Mouse (Mus musculus) neural tube, embryonic 11.5 days (tissue): ENCODE results near the gene Slc44a3. TPM values are rescaled to one million over a fixed set of nuclear protein-coding genes. Genes with fewer than 3 reads are reported as not detected.

Experiments
- ATAC-seq: fragments of 200-750 bp; cut with Nextera tagmentation; 2 replicates; pipeline ENCODE4 v1.8.0; 2017; ENCODE audit warnings: moderate number of reproducible peaks, mild to moderate bottlenecking, moderate TSS enrichment, moderate library complexity; ENCODE audit not compliant: insufficient read depth, low FRiP score, low TSS enrichment
- DNase-seq: peaks from one replicate; pipeline ENCODE4 v3.0.0-alpha.2; 2015; ENCODE audit warnings: low spot score
- H3K27ac ChIP-seq: fragments of 300-500 bp; sonication (generic); 2 replicates; pipeline ENCODE4 v1.5.1; 2014; ENCODE audit warnings: low read depth, mild to moderate bottlenecking, low read length
- H3K27me3 ChIP-seq: fragments of 300-500 bp; sonication (generic); 2 replicates; pipeline ENCODE4 v1.6.1; 2014; ENCODE audit warnings: mild to moderate bottlenecking, low read length, mixed read lengths; ENCODE audit not compliant: control insufficient read depth, insufficient read depth
- H3K36me3 ChIP-seq: fragments of 300-500 bp; sonication (generic); 2 replicates; pipeline ENCODE4 v1.6.1; 2014; ENCODE audit warnings: mild to moderate bottlenecking, low read length, moderate library complexity, mixed read lengths; ENCODE audit not compliant: control insufficient read depth, insufficient read depth
- H3K4me1 ChIP-seq: fragments of 300-500 bp; sonication (generic); 2 replicates; pipeline ENCODE4 v1.6.1; 2014; ENCODE audit warnings: low read length, mixed read lengths; ENCODE audit not compliant: control insufficient read depth, insufficient read depth
- H3K4me2 ChIP-seq: fragments of 300-500 bp; sonication (generic); 2 replicates; pipeline ENCODE4 v1.6.1; 2014; ENCODE audit warnings: low read depth, mild to moderate bottlenecking, moderate library complexity
- H3K4me3 ChIP-seq: fragments of 300-500 bp; sonication (generic); 2 replicates; pipeline ENCODE4 v1.5.1; 2014; ENCODE audit warnings: low read depth, low read length
- H3K9ac ChIP-seq: fragments of 300-500 bp; sonication (generic); 2 replicates; pipeline ENCODE4 v1.6.1; 2014; ENCODE audit warnings: mild to moderate bottlenecking, low read length
- H3K9me3 ChIP-seq: fragments of 300-500 bp; sonication (generic); 2 replicates; pipeline ENCODE4 v1.6.1; 2016; ENCODE audit warnings: low read length; ENCODE audit not compliant: control insufficient read depth
- WGBS: fragments of 180-500 bp; shearing (Covaris S2); extraction: QIAGEN DNeasy Blood & Tissue Kit; methylation state at CpG from one replicate; pipeline ENCODE4 v1.1.7; 2014; 5-methylcytosine and 5-hydroxymethylcytosine counted together
- polyA plus RNA-seq: library from polyadenylated mRNA; unstranded; fragments of >200 nt; fragmentation: Nextera tagmentation; extraction: Ambion mirVana; gene quantifications from 2 replicates; pipeline ENCODE4 v1.2.1, GENCODE M21; 2014

Gene Slc44a3
- polyA plus RNA-seq, 1 experiment from 2014 or later, result 0.31 TPM

DNA sequence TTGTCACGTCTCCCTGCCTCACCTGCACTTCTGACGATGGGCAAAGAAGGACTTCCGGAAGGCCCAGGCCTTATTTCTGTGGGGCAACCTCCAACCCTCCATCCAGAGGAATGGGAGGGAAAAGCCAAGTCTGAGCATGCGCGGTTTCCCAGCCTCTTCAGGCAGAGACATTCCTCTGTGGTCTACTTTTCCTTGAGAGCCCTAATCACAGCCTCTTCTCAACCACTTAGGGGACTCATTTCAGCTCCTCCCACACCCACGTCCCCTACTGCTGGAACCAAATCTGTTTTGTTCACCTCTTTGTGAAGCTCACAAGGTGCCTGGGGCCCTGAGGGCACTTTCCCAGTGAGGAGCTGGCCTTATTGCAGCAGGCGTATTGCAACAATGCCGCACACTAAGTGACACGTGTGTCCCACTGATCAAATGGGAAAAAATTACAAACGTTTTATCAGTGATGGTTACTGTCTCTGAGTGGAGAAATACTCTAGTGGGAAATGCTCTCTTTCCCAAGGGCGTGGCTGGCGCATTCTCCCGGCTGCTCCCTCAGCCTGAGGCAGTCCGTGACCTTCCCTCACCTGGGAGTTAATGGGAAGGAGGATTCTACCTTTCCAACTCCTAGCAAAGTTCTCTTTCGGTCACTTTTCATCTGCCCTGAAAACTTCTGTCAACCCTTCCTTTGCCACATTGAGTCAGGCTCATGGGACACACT lies 27.4 kb upstream of the Slc44a3 start:
- Histone ChIP-seq H3K4me3 (no peak overlapping the region), H3K4me2 (no peak overlapping the region), H3K27ac (no peak overlapping the region), H3K9me3 (no peaks in the 10 kb centered on the region), H3K36me3 (no peaks in the 10 kb centered on the region), H3K4me1 (no peaks in the 10 kb centered on the region), H3K27me3 (no peaks in the 10 kb centered on the region), H3K9ac (no peak overlapping the region)
- DNase-seq (no peak), ATAC-seq (no peak)
- WGBS, result 79% methylated on average over 15 of the region's 15 CpGs

DNA sequence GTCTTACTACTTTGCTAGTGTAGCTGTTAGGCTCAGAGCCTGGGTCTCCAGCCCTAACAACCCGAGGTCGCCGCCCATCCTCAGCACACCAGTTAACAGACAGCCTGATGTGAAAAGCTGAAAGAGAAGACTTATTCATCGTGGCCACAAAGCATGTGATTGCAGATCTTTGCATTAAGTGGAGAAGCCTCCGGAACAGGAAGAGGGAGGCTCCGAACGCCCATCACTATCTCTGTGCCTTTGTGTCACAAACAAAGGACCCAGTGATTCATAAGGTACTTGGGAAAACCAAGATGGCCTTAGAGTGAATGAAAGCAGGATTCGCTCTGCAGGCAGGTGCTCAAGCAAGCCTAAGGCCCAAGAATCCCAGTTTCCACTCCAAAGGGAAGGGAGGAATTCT lies 26.7 kb upstream of the Slc44a3 start:
- H3K4me3 ChIP-seq, result no peak overlapping the region
- no peak overlapping the region for H3K4me2 ChIP-seq
- 58% methylated on average over 8 of the region's 8 CpGs for WGBS
- no peak overlapping the region for H3K9ac ChIP-seq
- ATAC-seq (no peak), DNase-seq (no peak)
- no peaks in the 10 kb centered on the region for H3K4me1 ChIP-seq
- no peaks in the 10 kb centered on the region for H3K36me3 ChIP-seq
- H3K27me3 ChIP-seq, result no peaks in the 10 kb centered on the region
- no peaks in the 10 kb centered on the region for H3K9me3 ChIP-seq
- H3K27ac ChIP-seq, result no peak overlapping the region

DNA sequence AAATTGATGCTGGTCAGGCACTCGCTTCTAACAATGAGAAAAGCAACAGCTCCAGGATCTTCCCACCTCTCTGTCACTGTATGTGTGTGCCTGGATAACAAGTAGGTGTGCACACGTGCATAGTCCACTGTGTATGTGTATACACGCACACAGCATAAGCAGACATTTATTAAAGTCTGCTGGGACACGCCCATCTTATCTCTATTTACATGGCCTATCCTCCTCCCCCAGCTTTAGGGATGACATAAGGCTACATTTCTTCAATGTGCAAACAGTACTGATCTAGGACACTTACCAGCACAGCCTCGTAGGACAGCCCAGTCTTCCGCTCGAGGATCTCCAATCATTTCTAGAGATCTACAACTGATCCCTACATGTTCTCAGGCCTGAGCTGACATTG lies 24.1 kb upstream of the Slc44a3 start:
- ATAC-seq, result no peak
- Histone ChIP-seq H3K9ac (no peak overlapping the region), H3K4me2 (no peak overlapping the region), H3K27me3 (no peaks in the 10 kb centered on the region), H3K4me3 (no peak overlapping the region), H3K9me3 (no peaks in the 10 kb centered on the region), H3K36me3 (no peaks in the 10 kb centered on the region), H3K4me1 (no peaks in the 10 kb centered on the region), H3K27ac (no peak overlapping the region)
- 89% methylated on average over 7 of the region's 7 CpGs for WGBS
- DNase-seq, result no peak

DNA sequence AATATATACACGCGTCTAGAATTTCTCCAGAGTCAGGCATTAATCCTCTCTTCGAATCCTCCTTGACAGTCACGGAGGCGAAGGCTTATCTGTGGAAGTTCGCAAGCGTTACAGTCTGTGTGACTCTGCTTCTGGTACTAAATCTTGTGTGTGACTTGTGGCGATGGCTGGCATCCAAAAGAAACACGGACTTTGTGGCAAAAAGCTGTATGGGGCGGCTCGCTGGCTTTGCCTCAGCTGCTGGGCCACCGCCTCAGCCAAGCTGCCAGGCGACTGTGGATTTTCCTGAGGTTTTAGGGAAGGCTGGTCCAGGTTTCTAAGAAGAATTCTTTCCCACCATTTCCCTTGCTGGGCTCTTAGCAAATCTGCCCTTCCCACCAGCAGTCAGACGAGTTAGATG lies 21.1 kb upstream of the Slc44a3 start:
- no peak overlapping the region for H3K9ac ChIP-seq
- H3K27ac ChIP-seq, result no peak overlapping the region
- no peaks in the 10 kb centered on the region for H3K4me1 ChIP-seq
- H3K36me3 ChIP-seq, result no peaks in the 10 kb centered on the region
- no peaks in the 10 kb centered on the region for H3K27me3 ChIP-seq
- no peaks in the 10 kb centered on the region for H3K9me3 ChIP-seq
- H3K4me3 ChIP-seq, result no peak overlapping the region
- no peak for DNase-seq
- WGBS, result 85% methylated on average over 14 of the region's 14 CpGs
- no peak for ATAC-seq
- H3K4me2 ChIP-seq, result no peak overlapping the region

DNA sequence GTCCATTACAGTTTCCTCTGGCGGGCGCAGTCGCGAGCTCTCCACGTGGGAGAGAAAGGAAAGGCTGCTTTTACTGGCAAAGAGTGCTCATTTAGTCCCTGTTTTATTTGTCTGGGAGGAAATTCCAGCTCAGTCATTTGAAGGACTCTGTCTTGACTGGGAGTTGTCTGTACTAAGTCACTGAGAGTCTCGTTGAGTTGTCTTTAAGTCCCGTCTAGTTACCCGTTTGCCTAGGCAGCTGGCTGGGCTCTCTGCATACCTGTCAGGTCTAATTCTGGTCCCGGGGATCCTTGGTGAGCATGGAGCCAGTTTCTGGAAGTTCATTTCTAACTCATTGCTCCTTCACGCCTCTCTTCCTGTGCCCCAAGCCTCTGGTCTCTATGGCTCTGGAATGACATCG lies 20.5 kb upstream of the Slc44a3 start:
- H3K36me3 ChIP-seq, result no peaks in the 10 kb centered on the region
- WGBS, result 73% methylated on average over 11 of the region's 11 CpGs
- DNase-seq, result no peak

DNA sequence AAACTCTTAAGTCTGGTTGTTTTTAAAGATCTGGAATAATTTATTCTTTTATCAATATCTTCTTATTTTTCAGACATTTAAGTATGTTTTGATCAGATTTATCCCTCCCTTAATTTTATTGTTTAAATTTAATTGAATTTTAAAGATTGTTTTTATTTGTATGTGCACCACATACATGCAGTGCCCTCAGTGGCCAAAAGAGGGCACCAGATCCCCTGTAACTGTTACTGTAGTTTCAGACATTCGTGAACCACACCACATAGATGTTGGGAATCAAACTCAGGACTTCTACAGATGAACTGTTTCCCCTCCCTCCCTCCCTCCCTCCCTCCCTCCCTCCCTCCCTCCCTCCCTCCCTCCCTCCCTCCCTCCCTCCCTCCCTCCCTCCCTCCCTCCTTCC lies 18.2 kb upstream of the Slc44a3 start:
- H3K27me3 ChIP-seq, result no peaks in the 10 kb centered on the region
- H3K9me3 ChIP-seq, result no peaks in the 10 kb centered on the region
- H3K4me1 ChIP-seq, result no peaks in the 10 kb centered on the region
- no peak overlapping the region for H3K4me2 ChIP-seq
- no peak overlapping the region for H3K27ac ChIP-seq
- no peak overlapping the region for H3K4me3 ChIP-seq
- DNase-seq, result peak; percentile 69
- no peaks in the 10 kb centered on the region for H3K36me3 ChIP-seq
- no peak for ATAC-seq
- no peak overlapping the region for H3K9ac ChIP-seq
- 0% methylated on average over 1 of the region's 1 CpGs for WGBS

More for the DNA sequence above, 20.5 kb upstream of the Slc44a3 start:
- Histone ChIP-seq H3K9me3 (no peaks in the 10 kb centered on the region), H3K4me3 (no peak overlapping the region), H3K9ac (no peak overlapping the region), H3K27me3 (no peaks in the 10 kb centered on the region), H3K4me1 (no peaks in the 10 kb centered on the region), H3K4me2 (no peak overlapping the region), H3K27ac (no peak overlapping the region)
- no peak for ATAC-seq

DNA sequence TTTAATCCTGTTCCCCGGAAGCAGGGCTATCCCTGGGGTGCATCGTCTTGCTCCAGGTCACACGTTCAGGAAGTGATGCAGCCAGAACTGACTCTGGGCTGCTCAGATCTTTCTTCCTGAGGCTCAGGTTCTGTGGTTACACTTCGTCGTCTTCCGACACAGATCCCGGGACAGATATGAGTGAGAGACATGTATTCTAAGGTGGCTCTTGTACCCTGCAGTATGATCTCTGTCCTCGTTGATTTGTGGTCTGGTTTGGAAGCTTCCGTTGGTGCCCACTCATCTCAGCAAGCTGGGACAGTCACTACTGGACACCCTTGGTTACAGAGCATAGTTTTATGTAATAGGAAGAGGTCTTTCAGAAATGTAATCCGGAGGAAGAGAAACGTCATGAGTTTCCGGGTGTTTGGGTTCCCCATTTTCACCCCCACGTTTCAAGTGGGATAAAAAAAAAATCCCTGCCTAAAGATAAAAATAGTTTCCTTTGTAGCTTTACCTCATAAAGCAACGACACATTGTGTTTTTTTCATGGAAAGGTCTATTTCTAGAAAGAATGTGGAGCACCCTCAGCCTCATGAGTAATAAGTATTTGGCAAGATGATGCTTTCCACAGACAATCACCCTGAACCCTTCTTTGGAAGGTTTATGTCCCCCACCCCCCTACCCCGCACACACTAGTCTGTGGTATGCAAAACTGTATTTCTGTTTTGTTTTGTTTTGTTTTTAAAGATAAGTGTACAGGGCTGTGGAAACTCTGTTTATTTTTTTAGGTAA lies 15.8 kb upstream of the Slc44a3 start:
- Histone ChIP-seq H3K4me1 (no peaks in the 10 kb centered on the region), H3K27ac (no peak overlapping the region), H3K36me3 (no peaks in the 10 kb centered on the region), H3K9ac (no peak overlapping the region), H3K4me2 (no peak overlapping the region), H3K4me3 (no peak overlapping the region), H3K27me3 (no peaks in the 10 kb centered on the region), H3K9me3 (no peaks in the 10 kb centered on the region)
- DNase-seq (no peak), ATAC-seq (no peak)
- WGBS, result 75% methylated on average over 15 of the region's 15 CpGs

DNA sequence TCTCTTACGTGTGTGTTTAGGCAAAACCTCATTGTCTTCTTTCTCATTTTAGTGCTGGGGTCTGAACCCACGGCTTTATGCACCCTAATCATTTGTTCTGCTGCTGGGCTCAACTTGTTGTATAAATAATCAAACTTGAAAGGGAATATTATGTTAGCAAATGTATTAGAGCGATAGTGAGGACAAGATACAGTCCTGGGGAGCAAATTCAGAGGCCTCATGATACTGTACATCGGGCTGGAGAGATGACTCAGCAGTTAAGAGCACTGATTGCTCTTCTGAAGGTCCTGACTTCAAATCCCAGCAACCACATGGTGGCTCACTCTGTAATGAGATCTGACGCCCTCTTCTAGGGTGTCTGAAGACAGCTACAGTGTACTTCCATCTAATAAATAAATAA lies 8.4 kb upstream of the Slc44a3 start:
- no peak overlapping the region; the same call in 1 of the 2 replicates for H3K27ac ChIP-seq
- DNase-seq (no peak), ATAC-seq (no peak)
- H3K9me3 ChIP-seq, result no peaks in the 10 kb centered on the region
- H3K4me2 ChIP-seq, result no peak overlapping the region
- H3K4me1 ChIP-seq, result peaks cover 12% of the 10 kb centered on the region; the same call in 1 of the 2 replicates
- no peaks in the 10 kb centered on the region for H3K27me3 ChIP-seq
- H3K4me3 ChIP-seq, result no peak overlapping the region
- WGBS, result 55% methylated on average over 5 of the region's 5 CpGs
- H3K9ac ChIP-seq, result no peak overlapping the region
- no peaks in the 10 kb centered on the region for H3K36me3 ChIP-seq
